Mouse (Mus musculus) lung, adult 2 months (tissue): ENCODE measurements at regions not wholly inside any gene's neighbourhood (a gene's known extent, or its start where the extent isn't known, plus 50 kb on each side); places are given as distances from the start of the nearest gene placed in this dataset.

Source experiments
- CTCF ChIP-seq: fragments of 200-500 bp; IDR thresholded peaks from 2 replicates; pipeline ENCODE4 v1.5.1; 2011; ENCODE audit warnings: mild to moderate bottlenecking, low read length, control low read depth; ENCODE audit not compliant: insufficient read depth
- POLR2A ChIP-seq: fragments of 200-500 bp; IDR thresholded peaks from 2 replicates; pipeline ENCODE4 v1.6.1; 2011; ENCODE audit warnings: low read depth, mild to moderate bottlenecking, control low read depth, low read length, borderline replicate concordance; ENCODE audit errors: extremely low read depth

- TF ChIP-seq CTCF (no peak), POLR2A (no peak)
Measured at GRCm38 (mm10) chr2:123390981-123391380, 625.9 kb downstream of the Sqor start.
